Mouse (Mus musculus) testis, adult 2 months (tissue): ENCODE results near the gene Fcgr1.
"Not testable (repeated sequence)": the region's sequence is repeated elsewhere in the genome, so short reads cannot be mapped to it uniquely, and the experiment has no call there.

Source experiments
- CTCF ChIP-seq: fragments of 200-500 bp; IDR thresholded peaks from 2 replicates; pipeline ENCODE4 v1.5.1; 2012; ENCODE audit warnings: low read depth, mild to moderate bottlenecking, inconsistent platforms, low read length, moderate library complexity; ENCODE audit not compliant: control insufficient read depth, insufficient read depth, insufficient replicate concordance
- POLR2A ChIP-seq: fragments of 200-500 bp; IDR thresholded peaks from 2 replicates; pipeline ENCODE4 v1.6.1; 2012; ENCODE audit warnings: low read depth, mild to moderate bottlenecking, inconsistent platforms, low read length, moderate library complexity; ENCODE audit not compliant: control insufficient read depth

- TF ChIP-seq CTCF, POLR2A: not testable (repeated sequence)
Measured at GRCm38 (mm10) chr3:96290727-96291126, 3.0 kb downstream of the Fcgr1 start.
